Mouse (Mus musculus): ENCODE data around the gene Gpr18. TPM values are rescaled to one million over a fixed set of nuclear protein-coding genes. Genes with fewer than 3 reads are reported as not detected.

Gpr18 gene
- polyA plus RNA-seq, 1 experiment from 2014 or later: not detected

- WGBS: 65% methylated on average over 3 of the region's 3 CpGs
- no peak for ATAC-seq (ENCODE audit: low FRiP score, low TSS enrichment)
- no peak overlapping the region for H3K9ac ChIP-seq (replicated peaks; ENCODE audit: low read length)
Observed at GRCm38 (mm10) chr14:121899071-121899470, 16.5 kb downstream of the Gpr18 start.

GRCm38 (mm10) chr14:121898509-121898908 lies 17.1 kb downstream of the Gpr18 start:
- no peaks in the 10 kb centered on the region for H3K27me3 ChIP-seq (ENCODE audit: insufficient read depth, low read length)
- ATAC-seq (ENCODE audit: low FRiP score, low TSS enrichment): no peak
- peaks cover 7% of the 10 kb centered on the region for H3K4me1 ChIP-seq (ENCODE audit: insufficient read depth, low read length)
- WGBS: 78% methylated on average over 11 of the region's 11 CpGs
- H3K4me2 ChIP-seq (replicated peaks; ENCODE audit: low read depth, low read length): no peak overlapping the region
- no peaks in the 10 kb centered on the region for H3K36me3 ChIP-seq (ENCODE audit: insufficient read depth, low read length)
- H3K9ac ChIP-seq (replicated peaks; ENCODE audit: low read length): no peak overlapping the region
- no peak overlapping the region for H3K27ac ChIP-seq (ENCODE audit: low read length)
- H3K9me3 ChIP-seq (ENCODE audit: low read length): no peaks in the 10 kb centered on the region
- no peak overlapping the region for H3K4me3 ChIP-seq (ENCODE audit: low read length)

More at GRCm38 (mm10) chr14:121899071-121899470, 16.5 kb downstream of the Gpr18 start:
- H3K27me3 ChIP-seq (ENCODE audit: insufficient read depth, low read length): no peaks in the 10 kb centered on the region
- no peak overlapping the region for H3K27ac ChIP-seq (ENCODE audit: low read length)
- no peaks in the 10 kb centered on the region for H3K9me3 ChIP-seq (ENCODE audit: low read length)
- peaks cover 7% of the 10 kb centered on the region for H3K4me1 ChIP-seq (ENCODE audit: insufficient read depth, low read length)
- H3K4me2 ChIP-seq (replicated peaks; ENCODE audit: low read depth, low read length): no peak overlapping the region
- no peak overlapping the region for H3K4me3 ChIP-seq (ENCODE audit: low read length)
- H3K36me3 ChIP-seq (ENCODE audit: insufficient read depth, low read length): no peaks in the 10 kb centered on the region

- H3K9ac ChIP-seq (replicated peaks; ENCODE audit: low read length): no peak overlapping the region
- no peak for ATAC-seq (ENCODE audit: low FRiP score, low TSS enrichment)
- H3K27ac ChIP-seq (ENCODE audit: low read length): no peak overlapping the region
- no peaks in the 10 kb centered on the region for H3K27me3 ChIP-seq (ENCODE audit: insufficient read depth, low read length)
- H3K36me3 ChIP-seq (ENCODE audit: insufficient read depth, low read length): no peaks in the 10 kb centered on the region
- H3K9me3 ChIP-seq (ENCODE audit: low read length): no peaks in the 10 kb centered on the region
- 92% methylated on average over 2 of the region's 2 CpGs for WGBS
- H3K4me1 ChIP-seq (ENCODE audit: insufficient read depth, low read length): peaks cover 7% of the 10 kb centered on the region
- no peak overlapping the region for H3K4me2 ChIP-seq (replicated peaks; ENCODE audit: low read depth, low read length)
- H3K4me3 ChIP-seq (ENCODE audit: low read length): no peak overlapping the region
Observed at GRCm38 (mm10) chr14:121897773-121898172, 17.8 kb downstream of the Gpr18 start.

GRCm38 (mm10) chr14:121896126-121897090 lies 19.2 kb downstream of the Gpr18 start:
- Histone ChIP-seq H3K4me1 (ENCODE audit: insufficient read depth, low read length) (peaks cover 7% of the 10 kb centered on the region), H3K4me2 (replicated peaks; ENCODE audit: low read depth, low read length) (no peak overlapping the region), H3K27ac (ENCODE audit: low read length) (no peak overlapping the region), H3K27me3 (ENCODE audit: insufficient read depth, low read length) (no peaks in the 10 kb centered on the region), H3K4me3 (ENCODE audit: low read length) (no peak overlapping the region), H3K36me3 (ENCODE audit: insufficient read depth, low read length) (no peaks in the 10 kb centered on the region), H3K9me3 (ENCODE audit: low read length) (no peaks in the 10 kb centered on the region), H3K9ac (replicated peaks; ENCODE audit: low read length) (no peak overlapping the region)
- WGBS: 57% methylated on average over 6 of the region's 6 CpGs
- no peak for ATAC-seq (ENCODE audit: low FRiP score, low TSS enrichment)

DNA sequence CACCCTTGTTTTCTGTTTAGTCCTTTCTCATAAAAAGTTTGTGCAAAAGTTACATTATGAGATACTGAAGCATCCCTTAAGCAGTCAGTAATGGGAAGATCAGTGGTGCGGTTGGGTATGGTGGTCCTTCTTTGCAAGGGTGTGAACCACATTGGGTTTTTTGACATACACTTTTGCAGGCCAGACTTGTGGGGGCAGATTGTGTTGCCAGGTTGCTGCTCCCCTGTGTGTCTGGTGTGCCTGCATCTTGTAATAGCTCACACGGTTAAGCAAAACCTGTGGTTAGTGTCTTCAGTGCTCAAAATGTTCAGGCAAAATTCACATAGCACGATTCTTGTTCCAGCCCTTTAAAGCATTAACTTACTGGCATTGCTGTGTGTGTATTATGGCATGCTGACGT lies 20.3 kb downstream of the Gpr18 start:
- Histone ChIP-seq H3K9me3 (ENCODE audit: low read length) (no peaks in the 10 kb centered on the region), H3K9ac (replicated peaks; ENCODE audit: low read length) (no peak overlapping the region), H3K4me1 (ENCODE audit: insufficient read depth, low read length) (peaks cover 7% of the 10 kb centered on the region), H3K27me3 (ENCODE audit: insufficient read depth, low read length) (no peaks in the 10 kb centered on the region), H3K4me3 (ENCODE audit: low read length) (no peak overlapping the region), H3K4me2 (replicated peaks; ENCODE audit: low read depth, low read length) (no peak overlapping the region), H3K36me3 (ENCODE audit: insufficient read depth, low read length) (no peaks in the 10 kb centered on the region), H3K27ac (ENCODE audit: low read length) (no peak overlapping the region)
- 91% methylated on average over 4 of the region's 4 CpGs for WGBS
- ATAC-seq (ENCODE audit: low FRiP score, low TSS enrichment): no peak

DNA sequence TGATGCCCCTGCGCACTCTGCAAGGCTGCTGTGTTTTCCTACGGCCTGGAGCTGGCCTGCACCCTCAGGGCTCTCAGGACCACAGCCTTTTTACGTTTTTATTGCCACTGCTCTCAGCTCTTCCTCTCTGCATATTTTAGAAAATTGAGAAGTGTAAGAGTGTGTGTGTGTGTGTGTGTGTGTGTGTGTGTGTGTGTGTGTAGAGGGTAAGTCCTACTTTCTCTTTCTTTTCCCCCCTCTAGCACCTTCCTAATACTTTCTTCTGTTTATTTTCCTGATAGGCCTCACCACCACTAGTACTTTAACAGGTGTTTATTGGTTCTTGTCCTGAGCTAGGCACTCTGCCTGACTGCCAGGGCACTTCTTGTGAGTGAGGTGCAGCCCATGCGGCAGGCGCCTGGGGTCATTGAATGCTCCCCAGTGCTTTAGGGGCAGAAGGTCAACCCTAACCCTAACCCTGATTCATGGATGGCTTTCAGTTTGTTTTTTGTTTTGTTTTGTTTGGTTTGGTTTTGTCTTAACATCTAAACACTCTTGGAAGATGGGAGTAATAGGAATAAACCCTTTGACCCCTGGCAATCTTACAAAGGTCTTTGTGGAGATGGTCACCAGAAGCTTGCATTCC lies 21.0 kb downstream of the Gpr18 start:
- Histone ChIP-seq H3K9me3 (ENCODE audit: low read length) (no peaks in the 10 kb centered on the region), H3K4me2 (replicated peaks; ENCODE audit: low read depth, low read length) (no peak overlapping the region), H3K4me1 (ENCODE audit: insufficient read depth, low read length) (peaks cover 7% of the 10 kb centered on the region), H3K4me3 (ENCODE audit: low read length) (no peak overlapping the region), H3K27ac (ENCODE audit: low read length) (no peak overlapping the region), H3K27me3 (ENCODE audit: insufficient read depth, low read length) (no peaks in the 10 kb centered on the region), H3K9ac (replicated peaks; ENCODE audit: low read length) (no peak overlapping the region), H3K36me3 (ENCODE audit: insufficient read depth, low read length) (no peaks in the 10 kb centered on the region)
- no peak for ATAC-seq (ENCODE audit: low FRiP score, low TSS enrichment)
- 54% methylated on average over 5 of the region's 5 CpGs for WGBS

- no peaks in the 10 kb centered on the region for H3K36me3 ChIP-seq (ENCODE audit: insufficient read depth, low read length)
- 88% methylated on average over 6 of the region's 6 CpGs for WGBS
- ATAC-seq (ENCODE audit: low FRiP score, low TSS enrichment): no peak
- no peak overlapping the region for H3K4me3 ChIP-seq (ENCODE audit: low read length)
- H3K9ac ChIP-seq (replicated peaks; ENCODE audit: low read length): no peak overlapping the region
- no peak overlapping the region for H3K4me2 ChIP-seq (replicated peaks; ENCODE audit: low read depth, low read length)
- peaks cover 7% of the 10 kb centered on the region for H3K4me1 ChIP-seq (ENCODE audit: insufficient read depth, low read length)
- H3K27ac ChIP-seq (ENCODE audit: low read length): no peak overlapping the region
- H3K9me3 ChIP-seq (ENCODE audit: low read length): no peaks in the 10 kb centered on the region
- H3K27me3 ChIP-seq (ENCODE audit: insufficient read depth, low read length): no peaks in the 10 kb centered on the region
Observed at GRCm38 (mm10) chr14:121893747-121894146, 21.8 kb downstream of the Gpr18 start.

- Histone ChIP-seq H3K9me3 (ENCODE audit: low read length) (no peaks in the 10 kb centered on the region), H3K36me3 (ENCODE audit: insufficient read depth, low read length) (no peaks in the 10 kb centered on the region), H3K27ac (ENCODE audit: low read length) (no peak overlapping the region), H3K4me1 (ENCODE audit: insufficient read depth, low read length) (peaks cover 31% of the 10 kb centered on the region), H3K27me3 (ENCODE audit: insufficient read depth, low read length) (no peaks in the 10 kb centered on the region), H3K4me2 (replicated peaks; ENCODE audit: low read depth, low read length) (no peak overlapping the region), H3K4me3 (ENCODE audit: low read length) (no peak overlapping the region), H3K9ac (replicated peaks; ENCODE audit: low read length) (no peak overlapping the region)
- WGBS: 39% methylated on average over 6 of the region's 6 CpGs
- no peak for ATAC-seq (ENCODE audit: low FRiP score, low TSS enrichment)
Observed at GRCm38 (mm10) chr14:121884150-121884797, 31.3 kb downstream of the Gpr18 start.

DNA sequence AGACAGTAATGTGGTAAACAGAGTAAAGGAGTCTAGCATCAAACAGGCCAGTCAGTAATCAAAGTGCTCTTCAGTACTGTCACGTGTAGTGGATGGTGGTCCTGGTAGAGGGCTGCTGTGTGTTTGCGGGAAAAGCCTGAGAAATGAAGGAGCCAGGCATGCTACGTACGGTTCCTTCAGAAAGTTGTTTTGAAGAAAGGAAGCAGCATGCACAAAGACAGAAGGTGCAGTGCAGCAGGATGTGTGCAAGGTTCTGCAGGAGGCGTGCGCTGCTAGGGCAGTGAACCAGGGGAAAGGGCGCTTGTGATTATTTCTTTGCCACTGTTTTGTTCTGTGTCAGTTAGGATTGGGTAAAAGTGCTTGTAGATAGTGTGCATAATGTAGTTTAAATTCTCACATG lies 34.4 kb downstream of the Gpr18 start:
- H3K27me3 ChIP-seq (ENCODE audit: insufficient read depth, low read length): no peaks in the 10 kb centered on the region

More for the DNA sequence above, 34.4 kb downstream of the Gpr18 start:
- 79% methylated on average over 7 of the region's 7 CpGs for WGBS
- Histone ChIP-seq H3K4me1 (ENCODE audit: insufficient read depth, low read length) (peaks cover 31% of the 10 kb centered on the region), H3K9ac (replicated peaks; ENCODE audit: low read length) (no peak overlapping the region), H3K4me3 (ENCODE audit: low read length) (no peak overlapping the region), H3K36me3 (ENCODE audit: insufficient read depth, low read length) (no peaks in the 10 kb centered on the region), H3K9me3 (ENCODE audit: low read length) (no peaks in the 10 kb centered on the region), H3K27ac (ENCODE audit: low read length) (no peak overlapping the region), H3K4me2 (replicated peaks; ENCODE audit: low read depth, low read length) (no peak overlapping the region)
- no peak for ATAC-seq (ENCODE audit: low FRiP score, low TSS enrichment)
